Mouse (Mus musculus) layer of hippocampus, adult 9-10 months (tissue): Measurements from ENCODE around the gene Lama2.
A peak's percentile ranks its signal among the peaks of the same experiment; 100 is the strongest.
"Not testable (repeated sequence)": the region's sequence is repeated elsewhere in the genome, so short reads cannot be mapped to it uniquely, and the experiment has no call there.

Experiments used
- DNase-seq: peaks from one replicate; pipeline ENCODE4 v3.0.0; 2022; ENCODE audit warnings: low spot score

The Lama2 gene

GRCm38 (mm10) chr10:27007364-27007763 is 612.2 kb downstream of the Lama2 start:
- no peak for DNase-seq

GRCm38 (mm10) chr10:27005716-27006115 is 613.8 kb downstream of the Lama2 start:
- DNase-seq: no peak

DNA sequence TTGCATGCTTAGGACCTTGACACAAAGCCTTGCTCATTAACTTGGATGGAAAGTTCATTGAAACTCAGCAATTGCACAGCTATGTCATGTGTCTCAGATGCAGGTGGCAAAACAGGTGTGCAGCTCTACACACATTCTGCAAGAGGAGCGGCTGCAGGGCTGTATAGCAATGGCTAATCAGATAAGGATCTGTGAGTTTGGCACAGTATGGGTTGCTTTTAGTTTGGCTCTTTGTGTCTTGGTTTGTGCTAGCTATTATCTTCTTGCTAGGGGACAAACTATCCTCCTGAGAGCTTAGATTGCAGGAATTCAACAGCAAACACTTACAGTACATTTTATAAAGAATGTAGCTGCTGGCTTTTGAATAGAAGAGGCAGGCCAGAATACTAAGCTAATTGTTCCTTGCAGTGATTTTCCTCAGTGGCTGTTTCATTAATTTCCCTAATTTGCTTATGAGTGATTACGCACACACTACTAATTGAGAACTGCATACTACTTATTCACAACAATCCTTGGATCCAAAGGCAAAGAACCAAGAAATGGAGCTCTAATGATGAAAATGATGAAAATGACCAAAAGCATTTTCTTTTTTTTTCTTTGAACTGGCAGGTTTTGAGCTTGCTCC is 617.9 kb downstream of the Lama2 start:
- no peak for DNase-seq

DNA sequence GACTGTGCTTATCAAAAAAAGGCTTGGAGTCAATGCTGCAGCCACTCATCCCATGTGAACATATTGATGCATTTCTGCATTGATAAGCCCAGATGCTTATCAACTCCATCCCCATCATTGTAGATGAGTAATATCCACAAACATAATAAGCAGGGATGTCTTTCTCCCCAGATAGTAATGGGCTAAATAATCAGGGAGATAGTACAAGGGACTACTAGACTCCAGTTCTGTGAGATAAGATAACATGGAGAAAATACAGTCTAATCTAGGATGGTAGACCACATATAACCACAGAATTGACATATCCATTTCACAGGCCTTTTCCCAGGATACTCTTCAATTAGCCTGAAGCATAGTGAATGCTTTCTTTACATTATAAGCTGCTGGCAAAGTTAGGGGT is 622.9 kb downstream of the Lama2 start:
- DNase-seq: no peak

GRCm38 (mm10) chr10:26995987-26996386 is 623.6 kb downstream of the Lama2 start:
- DNase-seq: no peak

GRCm38 (mm10) chr10:26995182-26995975 is 624.2 kb downstream of the Lama2 start:
- peak; percentile 62 for DNase-seq

- no peak for DNase-seq
Measured at GRCm38 (mm10) chr10:26993971-26994761, 625.4 kb downstream of the Lama2 start.

DNA sequence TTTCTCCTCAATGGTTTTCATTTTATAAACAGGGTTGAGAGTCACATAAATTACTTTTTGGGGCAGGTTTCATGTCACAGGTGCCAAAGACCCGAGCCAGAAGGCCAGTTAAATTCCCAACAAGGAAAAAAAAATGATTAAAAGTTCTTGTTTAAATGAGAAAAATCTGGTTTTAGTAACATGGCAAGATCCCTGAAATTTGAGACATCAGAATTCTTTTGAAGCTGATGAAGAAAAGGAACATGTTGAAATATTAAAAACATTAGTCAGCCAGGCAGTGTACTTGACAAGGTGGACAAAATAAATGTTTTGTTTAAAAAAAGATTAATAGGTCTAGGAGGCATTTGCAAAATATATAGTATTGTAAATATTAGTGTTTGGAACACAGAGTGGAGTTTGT is 634.1 kb downstream of the Lama2 start:
- DNase-seq: no peak

DNA sequence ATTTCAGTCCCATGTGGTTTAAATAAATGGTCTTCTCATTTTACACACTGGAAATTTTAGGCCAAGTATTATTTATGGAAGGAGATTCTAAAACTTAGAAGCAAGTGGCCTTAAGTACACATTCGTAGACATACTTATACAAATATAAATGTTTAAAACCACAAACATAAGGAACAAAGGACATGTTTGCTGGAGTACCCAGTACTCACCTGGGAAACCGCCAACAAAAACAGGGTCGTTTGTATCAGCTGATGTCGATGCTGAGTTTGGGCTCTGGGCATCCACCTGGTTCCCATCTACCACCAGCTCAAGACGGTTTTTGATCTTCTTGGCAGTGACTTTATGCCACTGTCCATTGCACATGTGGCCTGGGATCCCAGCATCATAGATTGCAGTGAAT is 635.5 kb downstream of the Lama2 start:
- DNase-seq: not testable (repeated sequence)

DNA sequence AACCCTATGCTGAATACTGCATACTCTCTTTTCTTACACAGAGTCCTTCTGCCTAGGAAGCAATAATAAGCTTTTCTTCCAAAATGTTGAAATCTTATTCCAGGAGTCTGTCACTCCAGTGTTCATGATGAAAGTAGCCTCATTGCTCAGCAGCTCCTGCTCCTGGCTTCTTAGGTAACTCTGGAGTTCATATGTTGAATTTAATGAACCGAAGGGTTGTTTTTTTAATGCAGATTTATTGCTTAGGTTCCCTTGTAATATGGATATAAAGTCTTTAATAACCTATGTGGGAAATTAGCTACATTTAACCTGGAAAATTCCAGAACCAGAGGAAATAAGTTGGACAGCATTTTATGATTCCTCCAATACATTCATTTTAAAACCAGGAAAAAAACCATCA is 636.0 kb downstream of the Lama2 start:
- DNase-seq: no peak

GRCm38 (mm10) chr10:26982621-26983020 is 636.9 kb downstream of the Lama2 start:
- DNase-seq: no peak

DNA sequence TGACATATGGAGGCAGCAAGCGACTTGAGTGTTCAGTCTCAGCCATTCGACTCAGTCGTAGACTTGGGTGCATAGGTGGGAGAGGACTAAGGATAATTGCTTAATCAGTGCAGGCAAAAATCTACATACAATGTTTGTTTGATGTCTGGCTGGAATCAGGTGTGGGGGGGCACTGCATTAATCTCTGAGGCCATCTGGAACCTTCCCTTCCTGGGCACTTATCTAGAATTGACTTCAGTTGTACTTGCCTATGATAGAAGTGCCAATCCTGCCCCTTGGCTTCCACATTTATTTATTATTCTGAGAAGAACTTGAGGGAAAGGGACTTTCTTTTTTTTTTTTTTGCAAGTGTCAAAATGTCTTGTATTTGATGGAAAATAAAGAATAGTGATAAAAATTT is 644.2 kb downstream of the Lama2 start:
- DNase-seq: no peak

- DNase-seq: no peak
Measured at GRCm38 (mm10) chr10:26974224-26974623, 645.3 kb downstream of the Lama2 start.

GRCm38 (mm10) chr10:26973575-26973974 is 646.0 kb downstream of the Lama2 start:
- DNase-seq: no peak

DNA sequence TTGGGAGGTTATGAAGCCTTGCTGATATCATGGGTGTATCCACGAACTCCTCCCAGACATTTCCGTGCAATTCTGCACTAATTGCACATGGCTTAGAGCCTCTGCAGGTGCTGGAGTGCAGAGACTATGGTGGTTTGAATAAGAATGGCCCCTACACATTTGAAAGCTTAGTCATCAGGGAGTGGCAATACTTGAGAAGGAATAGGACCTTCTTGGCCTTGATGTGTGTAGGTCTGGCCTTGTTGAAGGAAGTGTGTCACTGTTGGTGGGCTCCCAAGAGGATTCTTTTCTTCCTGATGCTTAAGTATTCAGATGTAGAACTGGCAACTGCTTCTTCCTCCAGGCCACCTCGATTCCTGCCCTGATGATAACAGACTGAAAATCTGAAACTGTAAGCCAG is 661.0 kb downstream of the Lama2 start:
- DNase-seq: no peak

DNA sequence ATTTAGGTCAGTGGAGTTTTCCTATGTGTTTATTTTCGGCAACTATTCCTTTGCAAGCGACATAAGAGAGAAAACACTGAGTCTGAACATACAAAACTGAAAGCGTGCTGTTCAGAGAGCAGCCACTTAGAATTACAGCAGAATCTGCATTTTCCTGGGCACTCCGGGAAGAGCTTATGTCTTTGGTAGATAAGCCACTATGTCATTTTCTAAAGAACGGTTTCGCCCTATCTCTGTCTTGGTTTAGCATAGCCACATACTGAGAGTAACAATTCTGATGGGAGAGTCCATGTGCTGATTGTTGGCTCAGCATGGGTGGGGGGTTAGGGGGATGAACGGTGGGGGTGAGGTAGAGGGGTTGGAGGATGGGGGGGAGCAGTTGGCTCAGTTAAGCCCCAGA is 669.1 kb downstream of the Lama2 start:
- no peak for DNase-seq

- no peak for DNase-seq
Measured at GRCm38 (mm10) chr10:26949667-26950066, 669.9 kb downstream of the Lama2 start.

DNA sequence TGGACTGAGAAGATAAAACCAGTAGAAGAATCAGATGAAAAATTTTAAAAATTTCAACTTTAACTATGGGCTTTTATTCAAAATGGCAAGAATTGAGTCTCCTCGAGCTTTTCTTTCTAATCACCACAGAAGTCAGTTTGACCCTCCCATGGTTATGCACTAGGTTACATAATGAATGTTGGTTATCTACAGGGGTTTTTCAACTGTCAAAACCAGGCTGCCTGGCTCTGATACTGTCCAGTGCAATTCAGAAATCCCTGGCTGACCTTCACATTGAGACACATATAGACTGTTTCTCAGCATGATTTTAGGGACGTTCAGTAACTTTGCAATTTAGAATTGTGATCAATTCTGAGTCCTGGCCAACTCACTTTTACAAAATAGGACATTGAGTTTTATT is 671.2 kb downstream of the Lama2 start:
- DNase-seq: no peak

GRCm38 (mm10) chr10:26939549-26939948 is 680.0 kb downstream of the Lama2 start:
- no peak for DNase-seq

DNA sequence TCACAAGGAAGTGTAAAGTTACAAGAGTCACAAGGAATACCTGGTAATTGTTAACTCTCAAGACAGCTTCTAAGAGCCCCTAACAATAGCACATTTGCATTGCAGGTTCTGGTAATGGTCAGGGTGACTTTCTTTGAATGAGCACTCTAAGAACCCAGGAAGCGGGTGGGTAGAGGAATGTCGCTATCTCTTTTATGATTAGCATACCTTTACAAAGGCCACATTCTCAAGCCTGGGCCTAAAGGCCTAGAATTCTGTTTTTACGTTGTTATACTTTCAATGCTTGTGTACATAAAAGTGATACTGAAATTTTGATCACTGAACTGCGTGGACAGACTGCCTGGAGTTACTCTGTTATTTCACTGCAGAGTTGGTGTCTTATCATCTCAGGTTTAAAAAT is 681.1 kb downstream of the Lama2 start:
- DNase-seq: not testable (repeated sequence)

DNA sequence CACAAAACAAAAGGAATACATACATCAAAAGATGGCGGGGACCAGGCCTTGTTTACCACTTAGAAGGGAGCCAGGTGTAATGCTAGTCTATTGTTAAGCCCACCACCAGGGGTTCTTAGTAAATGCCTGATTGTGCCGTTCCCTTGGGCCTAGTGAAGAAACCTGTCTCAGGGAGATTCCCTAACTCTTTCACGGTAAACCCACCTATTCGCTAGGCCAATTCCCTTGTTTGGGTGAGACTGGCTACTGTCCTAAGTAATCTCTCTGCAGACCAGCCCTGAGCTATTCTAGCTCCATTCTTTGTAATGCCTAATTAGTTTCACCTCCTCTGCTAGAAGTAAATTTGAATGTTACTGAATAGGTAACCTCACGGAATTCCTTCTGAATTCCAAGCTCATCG is 683.5 kb downstream of the Lama2 start:
- DNase-seq: not testable (repeated sequence)
